Mouse (Mus musculus): Measurements from ENCODE around the gene St6gal2.
A peak's percentile ranks its signal among the peaks of the same experiment; 100 is the strongest.

The St6gal2 gene

GRCm38 (mm10) chr17:55445250-55446184 lies at the start of gene St6gal2:
Gene St6gal2 (plus strand): TSS chr17:55445382.
- DNase-seq (ENCODE audit: low spot score in 2 of 2): peak in 1 of 2 experiments; percentile 13

GRCm38 (mm10) chr17:55406043-55406442 lies 39.1 kb upstream of the St6gal2 start:
- no peak for DNase-seq (ENCODE audit: low spot score in 2 of 2)

- no peak for DNase-seq (ENCODE audit: low spot score in 2 of 2)
Measured at GRCm38 (mm10) chr17:55416519-55416918, 28.7 kb upstream of the St6gal2 start.

GRCm38 (mm10) chr17:55446185-55446527 lies 974 bp downstream of the St6gal2 start:
- no peak for DNase-seq (ENCODE audit: low spot score in 2 of 2)

GRCm38 (mm10) chr17:55446698-55447097 lies 1.5 kb downstream of the St6gal2 start:
- DNase-seq (ENCODE audit: low spot score in 2 of 2): no peak

GRCm38 (mm10) chr17:55450943-55451342 lies 5.8 kb downstream of the St6gal2 start:
- no peak for DNase-seq (ENCODE audit: low spot score in 2 of 2)

GRCm38 (mm10) chr17:55454487-55454886 lies 9.3 kb downstream of the St6gal2 start:
- DNase-seq (ENCODE audit: low spot score in 2 of 2): no peak

- DNase-seq (ENCODE audit: low spot score in 2 of 2): no peak
Measured at GRCm38 (mm10) chr17:55460187-55460586, 15.0 kb downstream of the St6gal2 start.

- no peak for DNase-seq (ENCODE audit: low spot score in 2 of 2)
Measured at GRCm38 (mm10) chr17:55467579-55467978, 22.4 kb downstream of the St6gal2 start.

GRCm38 (mm10) chr17:55468963-55469362 lies 23.8 kb downstream of the St6gal2 start:
- DNase-seq (ENCODE audit: low spot score in 2 of 2): no peak

- DNase-seq (ENCODE audit: low spot score in 2 of 2): no peak
Measured at GRCm38 (mm10) chr17:55475974-55476373, 30.8 kb downstream of the St6gal2 start.

GRCm38 (mm10) chr17:55477361-55477760 lies 32.2 kb downstream of the St6gal2 start:
- no peak for DNase-seq (ENCODE audit: low spot score in 2 of 2)

- no peak for DNase-seq (ENCODE audit: low spot score in 2 of 2)
Measured at GRCm38 (mm10) chr17:55479367-55479766, 34.2 kb downstream of the St6gal2 start.

GRCm38 (mm10) chr17:55484108-55484870 lies 39.1 kb downstream of the St6gal2 start:
- no peak for DNase-seq (ENCODE audit: low spot score in 2 of 2)

GRCm38 (mm10) chr17:55531872-55532271 lies 86.7 kb downstream of the St6gal2 start:
- no peak for DNase-seq (ENCODE audit: low spot score in 2 of 2)

GRCm38 (mm10) chr17:55548476-55548875 lies 103.3 kb downstream of the St6gal2 start:
- no peak for DNase-seq (ENCODE audit: low spot score in 2 of 2)

- no peak for DNase-seq (ENCODE audit: low spot score in 2 of 2)
Measured at GRCm38 (mm10) chr17:55561774-55562173, 116.6 kb downstream of the St6gal2 start.

Data from spleen, postnatal 10 days (tissue).